Mouse (Mus musculus) cerebellum, adult 18-20 months (tissue): ENCODE data around the gene Nradd.

Experiments
- DNase-seq, 2 experiments: peaks; one replicate each; pipeline ENCODE4 v3.0.0; 2021

Nradd gene

DNA sequence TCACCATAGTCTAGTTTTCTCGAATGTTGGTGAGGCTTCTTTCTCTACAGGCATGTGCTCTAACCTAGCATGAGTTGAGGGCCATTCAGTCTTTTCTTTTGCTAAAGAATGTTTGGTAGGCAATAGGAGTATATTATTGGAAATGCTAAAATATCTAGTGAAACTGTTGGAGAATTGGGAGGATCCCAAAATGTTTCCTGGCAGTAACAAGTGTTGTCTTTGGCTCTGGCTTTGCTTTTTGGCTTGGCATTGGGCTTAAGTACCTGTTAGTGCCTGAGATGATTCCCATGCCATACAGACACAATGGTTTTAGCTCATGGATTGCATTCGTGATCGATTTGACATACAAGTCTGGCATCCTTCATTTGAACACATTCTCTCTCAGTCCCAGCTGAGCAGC lies 12.8 kb downstream of the Nradd start:
- DNase-seq = no peak

DNA sequence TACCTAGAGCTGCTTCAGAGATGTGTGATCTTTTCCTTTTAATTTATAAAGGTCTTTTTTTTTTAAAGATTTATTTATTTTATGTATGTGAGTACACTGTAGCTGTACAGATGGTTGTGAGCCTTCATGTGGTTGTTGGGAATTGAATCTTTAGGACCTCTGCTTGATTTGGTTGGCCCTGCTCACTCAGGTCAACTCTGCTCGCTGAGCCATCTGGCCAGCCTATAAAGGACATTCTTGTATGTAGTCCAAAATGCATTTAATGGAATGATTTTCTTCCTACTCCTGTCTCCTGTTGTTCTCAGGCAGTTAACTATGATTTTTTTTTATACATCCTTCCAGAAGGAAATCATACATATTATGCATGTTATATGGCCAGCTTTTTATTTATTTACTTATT lies 40.7 kb downstream of the Nradd start:
- peak; percentile 39 to 57 for DNase-seq

DNA sequence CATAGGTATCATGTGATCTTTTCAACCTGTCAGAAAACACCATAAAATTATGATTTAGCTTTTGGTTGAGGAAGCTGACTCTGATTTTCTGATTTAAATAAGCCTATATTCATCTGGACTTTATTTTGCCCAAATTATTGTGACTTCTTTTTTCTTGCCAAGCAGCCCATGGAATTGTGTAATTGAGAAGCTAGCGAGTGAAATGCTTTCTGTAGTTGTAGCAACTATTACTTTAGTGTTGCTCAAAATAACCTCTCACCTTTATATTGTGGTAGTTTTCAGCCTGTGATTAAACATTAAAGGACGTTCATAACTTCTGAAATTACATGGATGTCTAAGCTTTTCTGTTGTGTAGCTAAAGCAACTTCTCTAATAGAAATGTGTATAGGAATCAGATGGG lies 42.1 kb downstream of the Nradd start:
- no peak for DNase-seq
